Mouse (Mus musculus): ENCODE results near the gene Myo1h.

DNA sequence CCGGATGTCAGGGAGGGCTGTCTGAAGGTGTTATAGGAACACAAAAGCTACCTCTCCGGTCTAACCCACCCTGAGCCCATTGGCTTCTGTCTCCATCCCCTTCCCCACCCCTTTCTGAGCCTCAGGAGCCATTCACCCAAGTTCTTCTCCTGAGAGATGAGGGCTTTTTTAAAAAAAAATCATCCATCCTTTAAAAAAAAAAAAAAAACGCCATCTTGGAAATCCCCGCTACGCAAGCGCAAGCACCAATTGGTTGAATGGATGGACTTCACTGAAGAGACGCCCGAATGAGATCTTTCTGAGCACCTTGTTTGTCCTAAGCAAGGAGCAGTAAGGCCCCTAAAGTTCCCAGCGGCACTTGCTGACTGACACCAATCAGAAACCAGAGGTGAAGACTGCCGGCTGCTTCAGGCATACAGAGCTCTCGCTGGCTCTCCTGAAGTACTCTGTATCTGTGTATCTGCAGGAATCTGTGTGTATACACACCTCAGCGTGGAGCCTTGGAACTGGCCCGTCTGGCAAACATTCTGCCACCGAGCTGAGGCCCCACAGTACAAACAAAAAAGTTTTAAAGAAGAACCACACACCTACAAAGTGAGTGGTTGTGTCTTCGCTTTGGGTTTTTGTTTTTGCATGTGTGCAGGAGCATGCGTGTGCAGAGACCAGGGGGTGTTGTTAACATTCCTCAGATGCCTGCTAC is 1.9 kb upstream of the Myo1h start:
- TF ChIP-seq CTCF (IDR thresholded peaks at IDR 0.05; ENCODE audit: borderline replicate concordance, control insufficient read depth, extremely low read depth, insufficient read depth, low read length, poor library complexity) (no peak), POLR2A (IDR thresholded peaks at IDR 0.05; ENCODE audit: control insufficient read depth, extremely low read depth, insufficient read depth, low read length, poor library complexity) (no peak)
